Mouse (Mus musculus) lung, postnatal 0 days (tissue): Measurements from ENCODE around the gene Cntn4.

Experiments used
- CTCF ChIP-seq: IDR thresholded peaks from 2 replicates; pipeline ENCODE4 v1.5.1; 2016; ENCODE audit warnings: antibody characterized with exemption, mild to moderate bottlenecking
- EP300 ChIP-seq: IDR thresholded peaks from 2 replicates; pipeline ENCODE4 v1.6.1; 2016; ENCODE audit warnings: antibody characterized with exemption, mild to moderate bottlenecking, control low read depth

DNA sequence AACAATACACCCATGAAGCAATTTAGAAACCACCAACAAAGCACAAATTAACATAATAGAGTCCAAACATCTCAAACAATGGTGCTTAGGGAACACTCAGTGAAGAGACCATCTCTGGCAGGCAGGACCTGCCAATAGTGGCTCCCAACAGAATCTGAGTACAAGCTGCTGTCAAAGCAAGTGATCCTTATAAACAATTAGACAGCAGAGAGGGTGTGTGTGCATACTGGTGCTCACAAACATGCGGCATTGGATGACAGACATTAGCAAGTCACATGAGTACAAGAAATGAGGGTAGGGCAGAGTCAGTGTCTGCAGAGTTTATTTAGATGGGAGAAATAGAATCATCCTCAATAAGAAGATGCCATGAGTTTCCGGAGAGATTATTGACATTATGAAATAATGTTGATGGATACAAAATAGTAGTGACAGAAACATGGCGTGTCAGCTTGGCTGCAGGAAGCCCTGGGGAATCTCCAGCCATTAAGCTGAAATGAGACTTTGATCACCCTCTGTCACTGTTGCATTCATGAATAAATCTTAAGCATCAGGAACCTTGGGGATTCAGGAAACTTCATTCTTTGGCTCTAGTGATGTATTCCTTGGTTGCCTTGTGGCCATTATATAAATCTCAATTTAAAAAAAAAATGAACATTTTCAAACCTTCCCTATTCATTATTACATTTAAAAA is 888.5 kb downstream of the Cntn4 start:
- TF ChIP-seq EP300 (no peak), CTCF (no peak)
